Mouse (Mus musculus) embryonic fibroblast, embryonic 13.5 days (primary cell): Measurements from ENCODE around the gene Gne. TPM values are rescaled to one million over a fixed set of nuclear protein-coding genes. Genes with fewer than 3 reads are reported as not detected.

ENCODE experiments used
- H3K27ac ChIP-seq: 2 replicates; pipeline ENCODE4 v1.5.1; 2012; ENCODE audit warnings: low read length, control low read depth, inconsistent platforms; ENCODE audit not compliant: insufficient read depth
- H3K4me1 ChIP-seq: 2 replicates; pipeline ENCODE4 v1.6.1; 2011; ENCODE audit warnings: low read length; ENCODE audit not compliant: control insufficient read depth, insufficient read depth
- H3K4me3 ChIP-seq: 2 replicates; pipeline ENCODE4 v1.5.1; 2011; ENCODE audit warnings: mild to moderate bottlenecking, control low read depth, low read length; ENCODE audit not compliant: insufficient read depth
- CTCF ChIP-seq: IDR thresholded peaks from 2 replicates; pipeline ENCODE4 v1.5.1; 2011; ENCODE audit warnings: mild to moderate bottlenecking, control low read depth, low read length, moderate library complexity, borderline replicate concordance; ENCODE audit not compliant: insufficient read depth
- POLR2A ChIP-seq: IDR thresholded peaks from 2 replicates; pipeline ENCODE4 v1.6.1; 2011; ENCODE audit warnings: low read depth, mild to moderate bottlenecking, control low read depth, low read length, moderate library complexity
- polyA plus RNA-seq: library from polyadenylated mRNA; stranded (reverse); fragments of >200 nt; gene quantifications from 2 replicates; pipeline ENCODE4 v1.2.4, GENCODE M21; 2011; ENCODE audit warnings: low read depth; ENCODE audit not compliant: missing spikeins, insufficient read length

Gene Gne
- polyA plus RNA-seq, 1 experiment = 27.8 TPM

GRCm38 (mm10) chr4:44106297-44106821, 22.4 kb upstream of the Gne start:
- Histone ChIP-seq H3K4me3 (no peak overlapping the region), H3K27ac (no peak overlapping the region), H3K4me1 (no peaks in the 10 kb centered on the region; the same call in 1 of the 2 replicates)
- TF ChIP-seq CTCF = no peak
- TF ChIP-seq POLR2A = no peak

DNA sequence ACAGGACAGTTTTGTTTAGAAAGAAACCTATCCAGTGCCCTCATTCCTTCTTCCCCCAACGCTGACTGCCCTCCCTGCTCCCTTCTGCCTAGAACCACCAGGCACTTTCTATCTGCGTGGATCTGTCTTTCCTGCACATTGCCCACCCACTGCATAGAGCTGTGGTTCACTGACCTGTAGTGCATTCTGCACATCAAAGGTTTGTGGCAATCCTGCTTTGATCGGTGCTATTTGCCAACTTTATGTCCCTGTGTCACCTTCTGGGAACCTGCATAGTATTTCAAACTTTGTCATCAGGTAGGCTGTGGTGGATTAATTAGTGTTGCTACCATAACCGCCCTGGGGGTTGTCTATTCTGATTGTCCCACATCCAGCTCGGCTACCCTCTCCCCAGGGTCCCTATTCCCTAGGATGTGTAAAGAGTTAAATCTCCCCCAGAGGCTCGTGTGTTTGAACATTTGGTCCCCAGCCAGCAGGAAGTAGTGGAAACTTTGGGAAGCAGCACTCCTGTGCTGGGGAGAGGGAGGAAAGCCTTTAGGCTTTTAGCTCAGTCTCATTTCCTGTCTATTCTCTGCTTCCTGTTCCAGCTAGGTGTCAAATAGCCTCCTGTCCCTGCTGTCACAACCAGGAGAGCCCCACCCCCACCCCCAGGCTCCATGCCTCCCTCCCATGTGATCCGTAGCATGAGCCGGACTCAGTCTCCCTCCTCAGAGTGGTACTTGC, 20.4 kb upstream of the Gne start:
- Histone ChIP-seq H3K4me3 (no peak overlapping the region), H3K4me1 (no peaks in the 10 kb centered on the region; the same call in 1 of the 2 replicates), H3K27ac (no peak overlapping the region)
- TF ChIP-seq CTCF = no peak
- TF ChIP-seq POLR2A = no peak

DNA sequence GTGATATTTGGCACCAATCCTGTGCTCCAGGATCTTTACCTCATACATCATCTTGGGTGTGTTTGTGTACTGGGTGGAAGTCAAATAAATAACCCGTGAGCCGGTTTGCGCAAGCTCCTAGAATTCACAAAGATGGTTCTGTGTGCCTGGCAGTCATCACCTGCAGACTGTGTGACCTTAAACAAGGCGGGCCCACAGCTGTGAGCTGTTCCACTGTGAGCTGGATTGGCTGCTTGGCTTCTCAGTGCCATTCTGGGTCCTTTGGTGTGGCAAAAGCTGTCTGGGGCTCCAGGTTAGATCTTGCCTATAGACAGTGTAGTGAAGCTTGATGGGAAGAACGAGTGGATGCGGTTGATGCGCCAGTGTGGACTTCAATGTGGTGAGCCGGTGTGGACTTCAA, 19.6 kb upstream of the Gne start:
- Histone ChIP-seq H3K27ac (no peak overlapping the region), H3K4me3 (no peak overlapping the region), H3K4me1 (no peaks in the 10 kb centered on the region; the same call in 1 of the 2 replicates)
- TF ChIP-seq CTCF = no peak

DNA sequence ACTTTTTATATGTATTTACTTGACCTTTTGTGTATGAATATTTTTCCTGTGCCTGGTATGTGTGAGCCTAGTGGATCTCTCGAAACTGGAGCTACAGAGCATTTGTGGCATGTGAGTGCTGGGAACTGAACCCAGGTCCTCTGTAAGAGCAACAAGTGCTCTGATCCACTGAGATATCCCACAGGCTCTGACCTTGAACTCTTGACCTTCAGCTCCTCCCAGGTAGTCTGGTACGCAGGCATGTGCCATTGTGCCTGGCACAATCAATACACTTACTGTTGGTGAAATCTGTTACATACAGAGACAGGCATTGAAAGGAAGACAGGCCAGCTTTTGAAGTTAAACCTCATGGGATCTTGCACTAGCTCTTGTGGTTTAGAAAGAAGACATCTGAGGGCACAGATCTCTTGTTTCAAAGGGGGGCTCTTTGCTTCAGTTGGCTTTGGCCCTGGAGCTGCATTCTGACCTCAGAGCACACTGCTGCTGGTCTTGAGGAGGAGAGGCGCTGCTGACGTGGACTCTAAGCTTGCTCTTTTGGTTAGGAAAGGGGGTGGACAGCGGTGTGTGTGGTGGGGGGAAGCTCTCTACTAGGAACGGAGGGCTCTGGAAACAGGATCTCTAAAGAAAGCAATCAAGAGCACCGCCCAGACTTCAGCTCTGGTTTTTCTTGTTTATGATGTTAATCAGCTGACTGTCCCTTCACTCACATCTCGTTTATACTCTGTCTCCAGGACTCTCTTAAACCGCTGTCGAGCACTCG, 13.8 kb upstream of the Gne start:
- H3K4me3 ChIP-seq = no peak overlapping the region
- H3K27ac ChIP-seq = no peak overlapping the region
- TF ChIP-seq POLR2A (no peak), CTCF (no peak)

GRCm38 (mm10) chr4:44094475-44094874, 10.5 kb upstream of the Gne start:
- TF ChIP-seq CTCF (no peak), POLR2A (no peak)
- Histone ChIP-seq H3K4me3 (no peak overlapping the region), H3K4me1 (no peaks in the 10 kb centered on the region), H3K27ac (no peak overlapping the region)

More for the DNA sequence above, 13.8 kb upstream of the Gne start:
- H3K4me1 ChIP-seq = no peaks in the 10 kb centered on the region

DNA sequence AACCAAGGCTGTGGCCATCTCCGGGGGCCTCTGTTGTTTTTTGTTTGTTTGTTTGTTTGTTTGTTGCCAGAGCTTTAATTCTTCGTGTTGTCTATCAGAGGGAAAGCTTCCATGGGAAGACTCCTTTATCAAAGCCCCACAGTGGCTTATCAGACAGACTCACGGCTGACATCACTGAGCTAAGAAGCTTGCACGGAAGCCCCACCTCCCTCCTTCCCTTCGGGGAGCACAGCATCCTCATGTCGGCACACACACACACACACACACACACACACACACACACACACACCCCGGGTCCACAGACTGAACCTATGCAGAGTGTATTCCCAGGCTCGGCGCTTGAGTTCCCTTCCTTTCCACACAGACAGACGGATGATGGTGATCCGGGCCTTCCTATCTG, 8.4 kb upstream of the Gne start:
- H3K27ac ChIP-seq = no peak overlapping the region
- TF ChIP-seq POLR2A = no peak
- TF ChIP-seq CTCF = no peak
- no peaks in the 10 kb centered on the region for H3K4me1 ChIP-seq
- no peak overlapping the region for H3K4me3 ChIP-seq

GRCm38 (mm10) chr4:44085566-44085965, 1.6 kb upstream of the Gne start:
- H3K4me3 ChIP-seq = no peak overlapping the region
- TF ChIP-seq POLR2A (no peak), CTCF (no peak)

DNA sequence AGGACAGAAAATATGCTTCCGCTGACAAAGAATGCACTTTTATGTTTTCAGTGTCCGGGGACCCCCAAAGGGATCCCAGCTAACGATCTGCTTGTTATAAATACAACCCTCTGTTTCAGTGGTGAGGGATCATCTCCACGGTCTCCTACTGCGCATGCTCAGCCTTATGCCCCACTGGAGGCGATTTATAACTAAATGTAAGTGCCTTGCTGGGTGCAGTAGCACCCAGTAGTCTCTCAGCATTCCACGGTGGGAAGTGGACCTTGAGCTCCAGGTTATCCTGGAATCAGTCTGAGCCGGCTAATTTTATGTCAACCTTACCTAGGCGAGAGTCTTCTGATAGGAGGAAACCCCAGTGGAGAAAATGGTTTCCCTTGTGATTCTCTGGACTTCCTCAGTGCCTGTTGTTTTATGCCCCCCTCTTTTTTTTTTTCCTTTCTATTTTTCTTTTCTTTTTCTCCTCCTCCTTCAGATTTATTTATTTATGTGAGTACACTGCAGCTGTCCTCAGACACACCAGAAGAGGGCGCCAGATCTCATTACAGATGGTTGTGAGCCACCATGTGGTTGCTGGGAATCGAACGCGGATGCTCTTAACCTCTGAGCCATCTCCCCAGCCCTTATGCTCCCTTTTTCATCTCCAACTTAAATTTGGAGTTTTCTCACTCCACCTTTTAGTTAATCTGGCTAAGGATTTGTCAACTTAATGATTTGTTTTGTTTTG, 787 bp upstream of the Gne start:
- Histone ChIP-seq H3K4me1 (peaks cover 5% of the 10 kb centered on the region; the same call in 1 of the 2 replicates), H3K4me3 (no peak overlapping the region), H3K27ac (no peak overlapping the region)
- TF ChIP-seq CTCF = no peak

More at GRCm38 (mm10) chr4:44085566-44085965, 1.6 kb upstream of the Gne start:
- Histone ChIP-seq H3K4me1 (peaks cover 5% of the 10 kb centered on the region; the same call in 1 of the 2 replicates), H3K27ac (no peak overlapping the region)

DNA sequence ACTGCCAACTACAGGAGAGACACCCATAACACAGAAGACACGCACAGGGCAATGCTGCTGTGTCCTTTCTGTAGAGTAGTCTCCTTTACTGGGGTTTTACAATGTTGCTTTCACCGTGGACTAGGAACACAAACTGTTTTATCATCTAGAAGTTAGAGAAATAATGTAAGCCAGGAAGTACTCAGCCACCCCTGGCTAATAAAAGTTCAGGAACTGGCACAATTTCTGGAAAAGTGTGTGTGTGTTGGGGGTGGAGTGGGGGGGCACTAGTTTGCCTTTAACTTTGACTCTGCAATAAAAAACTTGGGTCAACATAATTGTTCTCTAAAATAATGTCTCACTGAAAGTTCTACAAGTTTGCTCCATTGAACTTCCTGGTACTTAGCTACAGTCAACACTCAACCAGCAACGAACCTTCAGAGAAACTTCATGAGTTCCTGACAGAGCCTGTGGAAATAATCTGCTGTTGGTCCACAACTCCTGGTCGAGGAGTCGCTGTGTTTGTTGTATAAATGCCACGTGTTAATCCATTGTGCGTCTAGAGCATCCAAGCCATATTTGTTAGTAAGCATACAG, 5.5 kb downstream of the Gne start:
- H3K4me1 ChIP-seq = no peaks in the 10 kb centered on the region
- H3K27ac ChIP-seq = no peak overlapping the region
- H3K4me3 ChIP-seq = no peak overlapping the region
- TF ChIP-seq POLR2A = no peak
- TF ChIP-seq CTCF = no peak
